Mouse (Mus musculus): Measurements from ENCODE around the gene Atg7.

- TF ChIP-seq CTCF (IDR thresholded peaks at IDR 0.05; ENCODE audit: control insufficient read depth, insufficient read depth, low read length) (no peak), POLR2A (IDR thresholded peaks at IDR 0.05; ENCODE audit: borderline replicate concordance, control insufficient read depth, low read depth, low read length) (no peak)
Measured at GRCm38 (mm10) chr6:114736355-114736754, 93.5 kb downstream of the Atg7 start.
